Mouse (Mus musculus) thymus, postnatal 25 days (tissue): ENCODE results near the gene Vmn1r119.
"Not testable (repeated sequence)": the region's sequence is repeated elsewhere in the genome, so short reads cannot be mapped to it uniquely, and the experiment has no call there.

Experiments used
- DNase-seq: peaks from one replicate; pipeline ENCODE4 v3.0.0; 2022

The Vmn1r119 gene

GRCm38 (mm10) chr7:21012355-21012754 is at the start of gene Vmn1r119:
Vmn1r119 (minus strand) TSS chr7:21012455.
- DNase-seq, result not testable (repeated sequence)

GRCm38 (mm10) chr7:21053684-21054083 is 41.4 kb upstream of the Vmn1r119 start, which contains the start of gene Vmn1r120:
Vmn1r120 (minus strand) TSS chr7:21053784.
- DNase-seq, result not testable (repeated sequence)
